Mouse (Mus musculus) naive thymus-derived CD4-positive, alpha-beta T cell, adult 5 months (primary cell): Measurements from ENCODE around the gene Cox16. TPM values are rescaled to one million over a fixed set of nuclear protein-coding genes. Genes with fewer than 3 reads are reported as not detected.

Source experiments
- polyA plus RNA-seq: library from polyadenylated mRNA; unstranded; fragments of 100-300 nt; shearing (Covaris generic); gene quantifications from one replicate; pipeline ENCODE4 v1.2.1, GENCODE M21; 2017

Gene Cox16
- 211 TPM for polyA plus RNA-seq

GRCm38 (mm10) chr12:81484727-81485191, at the start of gene Cox16:
TSS of gene Cox16 (minus strand) at chr12:81485127.

DNA sequence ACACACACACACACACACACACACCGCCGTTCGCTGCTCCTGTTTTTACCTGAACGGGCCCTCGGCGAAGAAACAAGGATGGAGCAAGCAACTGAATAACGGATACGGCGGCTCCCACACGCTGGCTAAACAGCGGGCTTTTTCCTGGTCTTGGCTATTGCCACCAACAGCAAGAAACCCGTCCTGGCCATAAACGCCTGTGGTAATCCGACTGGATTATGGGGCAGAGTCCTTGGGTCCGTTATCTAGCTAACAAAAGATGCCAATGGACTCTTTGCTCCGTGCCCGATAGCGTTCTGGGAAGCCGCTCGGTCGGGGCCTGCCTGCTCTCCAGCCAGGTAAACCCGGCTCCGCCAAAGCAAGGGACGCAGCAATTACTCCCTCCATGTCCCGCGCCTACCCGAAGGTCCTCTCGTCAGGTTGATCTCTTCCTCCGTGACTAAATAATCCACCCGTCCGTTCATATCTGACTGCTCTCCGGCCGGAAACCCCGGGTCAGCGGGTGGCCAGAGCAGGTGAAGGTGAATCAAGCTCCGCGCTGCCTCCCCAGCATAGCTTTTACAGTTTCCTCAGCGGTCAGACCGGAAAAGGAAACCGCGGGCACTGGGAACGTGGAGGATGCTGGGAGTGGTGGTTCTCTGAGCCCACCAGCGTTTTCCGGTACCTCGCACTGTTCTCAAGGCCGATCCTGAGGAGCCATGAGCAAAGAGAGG, 47.5 kb upstream of the Cox16 start, which contains the start of the genes Gm20498 and Synj2bp:
Gene Gm20498, minus strand, starts transcription at position 590 of the 713 bp plus-strand sequence.
Gene Synj2bp, minus strand, starts transcription at position 596 of the 713 bp plus-strand sequence.

DNA sequence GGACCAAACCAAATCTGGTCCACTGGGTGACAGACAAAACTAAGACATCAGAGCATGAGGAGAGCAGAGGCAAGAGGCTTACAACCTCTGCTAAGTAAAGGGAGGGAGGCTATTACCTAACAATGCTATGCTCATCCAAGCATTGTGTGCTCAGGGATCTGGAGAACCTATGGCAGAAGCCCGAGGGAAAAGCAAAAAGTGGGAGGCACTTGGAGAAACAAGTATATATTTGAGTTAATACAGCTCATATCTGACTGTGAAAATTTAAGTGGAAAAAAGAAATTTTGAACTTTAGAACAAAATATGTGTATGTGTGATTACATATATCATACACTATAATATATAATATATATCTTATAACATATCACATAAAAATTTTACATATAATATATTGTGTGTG, 63.1 kb downstream of the Cox16 start, which contains the start of gene Adam4:
Gene Adam4, minus strand, starts transcription at position 101 of the 400 bp plus-strand sequence.

GRCm38 (mm10) chr12:81379364-81379763, 105.6 kb downstream of the Cox16 start, which contains the start of gene Gm4787:
TSS of gene Gm4787 (minus strand) at chr12:81379464.

GRCm38 (mm10) chr12:81332875-81333421, 152.0 kb downstream of the Cox16 start, which contains the start of gene Slc8a3:
TSS of gene Slc8a3 (minus strand) at chr12:81333180.

Other genes starting within 250 kb of the Cox16 start
- not detected for gene Slc8a3, start 151.9 kb downstream of the Cox16 start, polyA plus RNA-seq
- 0.14 TPM for gene Gm4787, start 105.7 kb downstream of the Cox16 start, polyA plus RNA-seq
- gene Adam4, start 63.2 kb downstream of the Cox16 start, polyA plus RNA-seq, result not detected
- 8.9 TPM for gene Gm20498, start 47.8 kb upstream of the Cox16 start, polyA plus RNA-seq
- gene Synj2bp, start 47.8 kb upstream of the Cox16 start, polyA plus RNA-seq, result 45.5 TPM
- not detected for gene Adam21, start 83.3 kb upstream of the Cox16 start, polyA plus RNA-seq
- gene Med6, start 109.9 kb upstream of the Cox16 start, polyA plus RNA-seq, result 28.5 TPM
- gene Ttc9, start 146.1 kb upstream of the Cox16 start, polyA plus RNA-seq, result not detected